Mouse (Mus musculus) heart, adult 2 months (tissue): ENCODE data around the gene Tuba1a. TPM values are rescaled to one million over a fixed set of nuclear protein-coding genes. Genes with fewer than 3 reads are reported as not detected.
A peak's percentile ranks its signal among the peaks of the same experiment; 100 is the strongest.

Experiments
- DNase-seq, 2 experiments: peaks; one replicate each; pipeline ENCODE4 v3.0.0; 2021
- H3K27ac ChIP-seq: fragments of 200-600 bp; 2 replicates; pipeline ENCODE4 v1.8.1; 2022
- H3K27me3 ChIP-seq: fragments of 200-500 bp; 2 replicates; pipeline ENCODE4 v1.6.1; 2012; ENCODE audit warnings: mild to moderate bottlenecking, low read length, inconsistent platforms, mixed read lengths; ENCODE audit not compliant: control insufficient read depth, insufficient read depth
- H3K36me3 ChIP-seq: fragments of 200-500 bp; 2 replicates; pipeline ENCODE4 v1.6.1; 2012; ENCODE audit warnings: low read length, inconsistent platforms; ENCODE audit not compliant: control insufficient read depth, insufficient read depth
- H3K4me1 ChIP-seq: fragments of 200-500 bp; 2 replicates; pipeline ENCODE4 v1.6.1; 2011; ENCODE audit warnings: low read length; ENCODE audit not compliant: control insufficient read depth, insufficient read depth
- H3K4me3 ChIP-seq: fragments of 200-600 bp; 2 replicates; pipeline ENCODE4 v1.8.1; 2022
- H3K79me2 ChIP-seq: fragments of 200-500 bp; replicated peaks from 2 replicates; pipeline ENCODE4 v1.6.1; 2012; ENCODE audit warnings: mild to moderate bottlenecking, inconsistent platforms, low read length, moderate library complexity, mixed read lengths; ENCODE audit not compliant: control insufficient read depth, insufficient read depth
- H3K9ac ChIP-seq: fragments of 200-500 bp; 2 replicates; pipeline ENCODE4 v1.6.1; 2012; ENCODE audit warnings: low read depth, mild to moderate bottlenecking, control low read depth, inconsistent platforms, low read length, mixed read lengths
- CTCF ChIP-seq: fragments of 200-600 bp; IDR thresholded peaks from 2 replicates; pipeline ENCODE4 v1.8.1; 2022; ENCODE audit warnings: antibody characterized with exemption, mild to moderate bottlenecking, moderate library complexity
- EP300 ChIP-seq: fragments of 200-500 bp; IDR thresholded peaks from 2 replicates; pipeline ENCODE4 v1.6.1; 2011; ENCODE audit warnings: low read depth, low read length, control low read depth; ENCODE audit not compliant: insufficient read depth
- POLR2A ChIP-seq: fragments of 200-500 bp; IDR thresholded peaks from 2 replicates; pipeline ENCODE4 v1.6.1; 2011; ENCODE audit warnings: mild to moderate bottlenecking, low read depth, low read length, control low read depth; ENCODE audit not compliant: insufficient read depth
- WGBS: fragments of 180-500 bp; shearing (Covaris S2); methylation state at CpG from one replicate; pipeline ENCODE4 v1.1.7; 2018; 5-methylcytosine and 5-hydroxymethylcytosine counted together
- intact Hi-C: fragments of 180-260 bp; cut with DNase I; formaldehyde crosslinking; loops from one replicate; pipeline ENCODE4 v1.15.1; 2025
- polyA plus RNA-seq: library from polyadenylated mRNA; depleted of rRNA; stranded (reverse); fragments of >200 nt; gene quantifications from 2 replicates; pipeline ENCODE4 v1.2.3, GENCODE M21; 2012
- total RNA-seq, 2 experiments: library from RNA; stranded (reverse); gene quantifications; 2 replicates each; pipeline ENCODE4 v1.2.3; 2021

The Tuba1a gene
- total and polyA plus RNA-seq, 3 experiments = 57.0 to 165 (median 85.0) TPM

DNA sequence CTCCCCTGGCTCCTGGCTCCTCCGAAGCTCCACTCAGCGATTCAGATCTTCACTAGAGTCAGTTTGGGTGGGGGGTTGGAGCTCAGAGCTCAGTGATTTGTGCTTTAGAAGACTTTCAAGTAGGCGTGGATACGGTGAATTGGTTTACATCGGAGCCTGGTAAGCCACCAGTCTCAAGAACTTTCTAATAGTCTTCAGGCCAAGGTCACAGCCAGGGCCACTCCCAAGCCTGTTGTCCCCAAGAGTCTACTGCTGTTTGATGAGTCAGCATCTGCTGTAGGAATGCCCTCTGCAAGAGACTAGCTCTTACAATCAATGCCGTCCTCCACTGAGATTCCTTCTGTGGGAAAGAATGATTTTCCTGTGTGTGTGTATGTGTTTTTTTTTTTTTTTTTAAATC lies 28.6 kb upstream of the Tuba1a start:
- TF ChIP-seq POLR2A (no peak), CTCF (no peak), EP300 (no peak)
- no peak overlapping the region for H3K9ac ChIP-seq
- DNase-seq = no peak
- H3K79me2 ChIP-seq = no peaks in the 10 kb centered on the region
- 86% methylated on average over 6 of the region's 6 CpGs for WGBS
- no peaks in the 10 kb centered on the region; the same call in 1 of the 2 replicates for H3K36me3 ChIP-seq
- intact Hi-C loops = no loop called here
- no peak overlapping the region for H3K4me3 ChIP-seq
- peaks cover 8% of the 10 kb centered on the region for H3K4me1 ChIP-seq
- no peaks in the 10 kb centered on the region for H3K27me3 ChIP-seq
- no peak overlapping the region for H3K27ac ChIP-seq

DNA sequence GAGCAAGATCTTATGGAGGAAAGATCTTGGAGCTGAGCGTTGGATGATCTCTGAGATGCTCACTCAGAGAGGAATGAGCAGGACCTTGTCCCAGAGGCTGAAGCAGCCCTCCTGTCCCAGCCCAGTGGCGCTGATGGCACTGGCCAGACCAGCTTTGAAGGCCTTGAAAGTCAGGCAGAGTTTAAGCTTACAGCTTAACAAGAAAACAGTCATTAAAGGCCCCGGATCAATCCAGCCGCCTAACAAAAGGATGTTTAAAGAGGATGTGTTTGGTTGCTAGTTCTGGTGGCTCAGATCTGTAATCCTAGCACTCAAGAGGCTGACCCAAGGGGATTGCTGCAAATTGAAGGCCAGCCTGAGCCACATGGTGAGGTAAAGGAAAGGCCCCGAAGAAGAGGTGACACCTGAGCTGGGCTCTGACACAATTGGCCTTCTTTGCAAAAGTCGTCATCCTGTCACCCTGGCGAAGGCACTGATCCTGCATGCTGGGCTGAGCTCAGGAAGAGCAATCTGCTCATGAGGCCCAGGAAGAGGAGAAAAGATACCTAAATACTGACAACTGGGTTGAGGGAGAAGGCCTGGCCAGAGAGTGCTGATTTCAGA lies 26.6 kb upstream of the Tuba1a start:
- Histone ChIP-seq H3K4me3 (no peak overlapping the region), H3K4me1 (peaks cover 5% of the 10 kb centered on the region), H3K27ac (no peak overlapping the region), H3K9ac (no peak overlapping the region), H3K36me3 (no peaks in the 10 kb centered on the region; the same call in 1 of the 2 replicates), H3K79me2 (no peaks in the 10 kb centered on the region), H3K27me3 (no peaks in the 10 kb centered on the region)
- 84% methylated on average over 7 of the region's 7 CpGs for WGBS
- TF ChIP-seq CTCF = no peak
- TF ChIP-seq EP300 = no peak
- TF ChIP-seq POLR2A = no peak
- intact Hi-C loops = no loop called here
- DNase-seq = no peak

DNA sequence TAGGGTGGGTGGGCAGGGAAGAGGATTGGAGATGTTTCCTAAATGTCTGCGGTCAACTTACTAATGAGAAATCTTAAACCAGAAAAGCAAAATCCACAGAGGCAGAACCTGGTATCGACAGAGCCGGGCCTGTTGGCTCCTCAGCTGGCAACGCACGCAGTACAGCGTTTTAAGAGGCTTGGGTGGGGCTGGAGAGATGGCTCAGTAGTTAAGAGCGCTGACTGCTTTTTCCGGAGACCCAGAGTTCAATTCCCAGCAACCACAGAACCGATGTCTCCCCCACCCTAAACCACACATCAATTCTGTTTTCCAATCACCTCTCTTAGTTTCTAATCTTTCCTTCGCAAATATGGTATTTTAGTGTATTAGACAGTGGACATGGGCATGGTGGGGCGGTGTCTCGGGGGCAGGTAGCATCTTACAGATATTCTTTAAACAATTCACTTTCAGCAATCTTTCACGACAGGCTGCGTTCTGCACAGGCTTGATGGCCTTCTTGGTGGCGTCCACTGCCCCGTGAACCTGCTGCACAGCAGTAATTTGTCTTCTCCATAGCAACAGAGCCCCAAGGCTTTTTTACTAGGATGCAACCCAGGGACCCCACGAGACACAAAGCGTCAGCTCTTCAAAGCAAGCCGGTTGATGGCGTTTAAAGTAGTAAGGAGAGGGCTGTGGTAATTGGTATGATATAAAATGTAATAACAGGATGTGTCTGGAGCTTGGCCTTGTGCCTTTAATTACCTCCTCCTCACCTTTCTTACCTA lies 25.1 kb upstream of the Tuba1a start:
- H3K4me1 ChIP-seq = peaks cover 5% of the 10 kb centered on the region
- no peak overlapping the region for H3K4me3 ChIP-seq
- DNase-seq = no peak
- intact Hi-C loops = no loop called here
- H3K36me3 ChIP-seq = no peaks in the 10 kb centered on the region
- H3K27ac ChIP-seq = no peak overlapping the region
- H3K27me3 ChIP-seq = no peaks in the 10 kb centered on the region
- 85% methylated on average over 20 of the region's 20 CpGs for WGBS
- H3K9ac ChIP-seq = no peak overlapping the region
- H3K79me2 ChIP-seq = no peaks in the 10 kb centered on the region
- no peak for TF ChIP-seq POLR2A

DNA sequence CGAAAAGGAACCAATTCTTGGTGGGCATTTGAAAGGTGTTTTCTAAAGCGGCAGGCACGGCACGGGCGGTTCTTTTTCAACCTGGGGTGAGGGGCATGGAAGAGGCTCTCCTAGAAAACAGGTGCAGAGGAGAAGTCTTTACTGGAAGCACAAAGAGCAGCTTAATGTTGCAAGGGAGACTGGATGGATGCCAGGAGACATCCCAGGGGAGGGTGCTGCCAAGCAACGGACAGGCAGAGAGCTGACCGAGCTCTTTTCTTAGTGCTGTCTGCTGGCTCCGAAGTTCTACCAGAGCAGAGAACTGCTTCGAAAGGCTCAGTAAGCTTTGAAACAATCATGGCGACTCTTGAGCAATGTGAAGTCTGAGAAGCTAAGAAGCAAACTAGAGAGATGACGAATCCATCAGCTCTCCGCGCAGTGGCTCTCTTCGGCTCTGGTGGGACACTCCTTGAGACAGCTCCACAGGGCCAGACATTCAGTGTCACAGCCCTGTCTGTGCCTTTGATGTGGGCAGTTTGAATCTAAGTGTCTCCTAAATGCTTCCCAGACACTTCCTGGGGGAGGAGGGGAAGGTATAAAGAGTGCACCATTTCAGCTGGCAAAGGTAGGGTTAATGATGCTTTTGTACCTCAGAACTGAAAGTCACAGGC lies 24.4 kb upstream of the Tuba1a start:
- 54% methylated on average over 14 of the region's 14 CpGs for WGBS
- Histone ChIP-seq H3K9ac (peak overlapping the region; percentile 37; the same call in 1 of the 2 replicates), H3K4me1 (peaks cover 5% of the 10 kb centered on the region), H3K79me2 (no peaks in the 10 kb centered on the region), H3K36me3 (no peaks in the 10 kb centered on the region), H3K27ac (no peak overlapping the region; the same call in none of the 2 replicates), H3K27me3 (no peaks in the 10 kb centered on the region), H3K4me3 (no peak overlapping the region)
- no peak for TF ChIP-seq POLR2A
- TF ChIP-seq EP300 = no peak
- no peak for TF ChIP-seq CTCF
- peak; percentile 83 to 87 for DNase-seq
- intact Hi-C loops = no loop called here

DNA sequence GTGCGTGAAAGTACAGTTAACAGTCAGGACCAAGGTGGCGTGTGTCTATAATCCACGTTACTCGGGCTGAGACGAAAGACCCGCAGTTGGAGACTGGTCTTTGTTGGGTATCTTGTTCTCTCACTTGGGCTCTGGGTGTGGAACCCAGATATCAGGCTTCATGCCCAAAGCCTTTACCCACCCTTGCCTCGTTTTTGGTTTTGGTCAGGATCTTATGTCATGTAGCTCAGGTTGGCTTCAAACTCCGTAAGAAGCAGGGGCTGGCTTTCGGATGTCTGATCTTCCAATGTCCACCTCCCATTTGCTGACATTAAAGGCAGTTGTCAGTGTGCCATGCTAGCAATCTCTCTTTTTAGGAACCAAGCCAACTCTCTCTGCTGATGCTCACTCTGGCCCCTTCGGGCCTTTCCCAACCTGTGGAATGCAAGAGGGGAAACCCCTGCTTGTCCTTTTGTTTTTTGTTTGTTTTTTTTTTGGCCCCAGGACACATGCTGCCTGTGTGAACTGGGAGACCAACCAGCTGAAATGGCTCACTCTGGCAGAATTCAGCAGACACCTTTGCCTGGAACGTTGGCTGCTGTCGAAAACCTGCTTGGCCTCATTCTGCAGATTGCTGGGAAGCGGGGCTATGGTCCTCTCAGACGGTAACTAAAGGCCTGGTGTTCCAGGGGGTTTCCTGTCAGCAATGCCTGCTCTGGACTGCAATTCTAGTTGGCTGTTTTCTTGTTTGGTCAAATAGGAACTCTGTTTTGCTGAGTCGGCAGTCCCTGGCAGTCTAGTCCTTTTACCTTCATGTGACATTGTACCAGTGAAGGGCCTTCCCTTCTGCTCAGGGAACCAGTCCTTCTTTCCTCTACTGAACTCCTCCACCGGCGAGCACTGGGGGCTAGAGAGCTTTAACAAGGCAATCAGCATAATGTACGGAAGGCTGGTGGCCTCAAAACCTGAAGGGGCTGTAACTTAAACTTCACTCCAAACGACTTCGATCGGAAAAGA lies 23.6 kb upstream of the Tuba1a start:
- Histone ChIP-seq H3K4me3 (no peak overlapping the region), H3K36me3 (no peaks in the 10 kb centered on the region), H3K27me3 (no peaks in the 10 kb centered on the region), H3K27ac (peak overlapping the region; percentile 34), H3K79me2 (no peaks in the 10 kb centered on the region), H3K9ac (no peak overlapping the region), H3K4me1 (peaks cover 5% of the 10 kb centered on the region)
- no peak for DNase-seq
- TF ChIP-seq POLR2A = no peak
- TF ChIP-seq EP300 = no peak
- no peak for TF ChIP-seq CTCF
- 66% methylated on average over 21 of the region's 21 CpGs for WGBS
- intact Hi-C loops = no loop called here
